Mouse (Mus musculus) liver, adult 2 months (tissue): Measurements from ENCODE around the gene Slc38a10. TPM values are rescaled to one million over a fixed set of nuclear protein-coding genes. Genes with fewer than 3 reads are reported as not detected.

ENCODE experiments used
- DNase-seq: peaks from one replicate; pipeline ENCODE4 v3.0.0-alpha.2; 2011; ENCODE audit warnings: low read depth, low spot score; ENCODE audit errors: extremely low read depth
- H3K27ac ChIP-seq: fragments of 200-500 bp; replicated peaks from 2 replicates; pipeline ENCODE4 v1.5.1; 2012; ENCODE audit warnings: low read depth, mild to moderate bottlenecking, control low read depth, inconsistent platforms, low read length; ENCODE audit not compliant: insufficient read depth
- H3K27me3 ChIP-seq: fragments of 200-500 bp; 2 replicates; pipeline ENCODE4 v1.6.1; 2012; ENCODE audit warnings: mild to moderate bottlenecking, moderate library complexity, low read length, inconsistent platforms; ENCODE audit not compliant: control insufficient read depth, insufficient read depth
- H3K36me3 ChIP-seq: fragments of 200-500 bp; 2 replicates; pipeline ENCODE4 v1.6.1; 2012; ENCODE audit warnings: low read length, inconsistent platforms; ENCODE audit not compliant: control insufficient read depth, insufficient read depth
- H3K4me1 ChIP-seq: fragments of 200-500 bp; 2 replicates; pipeline ENCODE4 v1.6.1; 2011; ENCODE audit warnings: low read length; ENCODE audit not compliant: control insufficient read depth, insufficient read depth
- H3K4me3 ChIP-seq: fragments of 200-500 bp; 2 replicates; pipeline ENCODE4 v1.5.1; 2011; ENCODE audit warnings: low read depth, mild to moderate bottlenecking, control low read depth, low read length, moderate library complexity; ENCODE audit not compliant: insufficient read depth
- H3K79me2 ChIP-seq: fragments of 200-500 bp; 2 replicates; pipeline ENCODE4 v1.6.1; 2012; ENCODE audit warnings: inconsistent platforms, mild to moderate bottlenecking, low read length, moderate library complexity; ENCODE audit not compliant: control insufficient read depth, insufficient read depth
- H3K9ac ChIP-seq: fragments of 200-500 bp; 2 replicates; pipeline ENCODE4 v1.6.1; 2012; ENCODE audit warnings: low read depth, mild to moderate bottlenecking, control low read depth, inconsistent platforms, low read length
- CTCF ChIP-seq: fragments of 200-500 bp; IDR thresholded peaks from 2 replicates; pipeline ENCODE4 v1.5.1; 2011; ENCODE audit warnings: low read depth, low read length, control low read depth
- POLR2A ChIP-seq: fragments of 200-500 bp; IDR thresholded peaks from 2 replicates; pipeline ENCODE4 v1.6.1; 2011; ENCODE audit warnings: low read length, control low read depth; ENCODE audit not compliant: insufficient read depth; ENCODE audit errors: extremely low read depth
- WGBS: fragments of 180-500 bp; shearing (Covaris S2); methylation state at CpG from one replicate; pipeline ENCODE4 v1.1.7; 2018; 5-methylcytosine and 5-hydroxymethylcytosine counted together
- polyA plus RNA-seq: library from polyadenylated mRNA; depleted of rRNA; stranded (reverse); fragments of >200 nt; gene quantifications from 2 replicates; pipeline ENCODE4 v1.2.3, GENCODE M21; 2012
- total RNA-seq: library from RNA; depleted of rRNA; stranded (reverse); fragments of >200 nt; gene quantifications from 2 replicates; pipeline ENCODE4 v1.2.3, GENCODE M21; 2014

Gene Slc38a10
- total and polyA plus RNA-seq, 2 experiments = 41.1 to 90.2 TPM

DNA sequence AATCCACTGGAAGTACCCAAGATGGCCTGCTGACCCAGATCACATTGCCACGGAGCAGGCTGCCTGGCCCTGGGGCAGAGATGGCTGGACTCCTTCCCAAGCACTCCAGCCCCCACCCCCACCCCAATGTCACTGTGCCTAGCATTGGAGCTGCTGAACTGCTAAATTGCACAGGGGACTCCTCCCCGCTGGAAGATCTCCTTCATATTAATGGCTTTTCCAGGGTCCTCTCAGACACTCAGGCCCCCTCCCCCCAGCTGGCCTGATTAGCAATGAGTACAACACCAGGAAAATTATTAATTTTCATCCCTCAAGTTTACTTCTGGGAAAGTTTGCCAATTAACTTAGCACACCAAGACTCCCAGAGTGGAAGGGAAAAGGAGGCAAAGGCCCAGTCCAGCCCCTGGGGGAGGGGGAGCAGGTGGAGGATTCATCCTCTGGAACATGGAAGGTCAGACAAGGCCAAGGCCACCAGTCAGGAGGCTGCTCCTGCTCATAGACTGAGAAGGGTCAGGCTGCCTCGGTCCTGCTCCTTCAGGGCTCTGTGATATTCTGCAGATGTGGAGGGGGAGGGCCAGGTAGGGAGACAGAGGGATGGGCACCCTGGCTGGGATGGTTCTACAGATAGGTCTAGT is 31.4 kb upstream of the Slc38a10 start:
- no peak for DNase-seq
- H3K27ac ChIP-seq = no peak overlapping the region
- H3K27me3 ChIP-seq = no peaks in the 10 kb centered on the region
- H3K4me1 ChIP-seq = peaks cover 10% of the 10 kb centered on the region; the same call in 1 of the 2 replicates
- H3K9ac ChIP-seq = no peak overlapping the region
- no peaks in the 10 kb centered on the region for H3K36me3 ChIP-seq
- 58% methylated on average over 3 of the region's 3 CpGs for WGBS
- no peak overlapping the region for H3K4me3 ChIP-seq
- TF ChIP-seq CTCF (no peak), POLR2A (no peak)
- peaks cover 5% of the 10 kb centered on the region; the same call in 1 of the 2 replicates for H3K79me2 ChIP-seq

- Histone ChIP-seq H3K9ac (no peak overlapping the region), H3K36me3 (no peaks in the 10 kb centered on the region), H3K27me3 (no peaks in the 10 kb centered on the region), H3K79me2 (no peaks in the 10 kb centered on the region), H3K4me1 (peaks cover 10% of the 10 kb centered on the region; the same call in 1 of the 2 replicates), H3K27ac (no peak overlapping the region), H3K4me3 (no peak overlapping the region)
- no peak for DNase-seq
- WGBS = 76% methylated on average over 3 of the region's 3 CpGs
- TF ChIP-seq CTCF (no peak), POLR2A (no peak)
Measured at GRCm38 (mm10) chr11:120181379-120181778, 30.2 kb upstream of the Slc38a10 start.

DNA sequence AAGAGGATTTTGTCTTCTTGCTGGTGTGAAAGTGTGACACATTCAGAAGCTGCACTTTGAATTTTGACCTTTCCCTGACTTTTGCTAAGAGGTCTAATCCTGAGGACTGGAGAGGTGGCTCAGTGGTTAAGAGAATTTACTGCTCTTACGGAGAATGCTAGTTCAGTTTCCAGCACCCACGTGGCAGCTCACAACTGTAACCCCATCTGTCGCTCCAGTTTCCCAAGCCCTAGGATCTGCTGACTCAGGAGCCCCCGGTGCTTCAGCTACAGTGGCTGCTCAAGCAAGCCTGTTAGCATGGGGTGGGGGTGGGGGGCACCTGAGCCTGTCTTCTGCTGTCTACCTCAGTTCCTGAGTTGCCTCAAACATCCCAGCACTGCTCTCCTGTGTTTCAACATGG is 28.2 kb upstream of the Slc38a10 start:
- H3K27me3 ChIP-seq = no peaks in the 10 kb centered on the region
- no peak for TF ChIP-seq POLR2A
- no peak for TF ChIP-seq CTCF
- peak; percentile 41 for DNase-seq
- 47% methylated on average over 4 of the region's 4 CpGs for WGBS
- no peak overlapping the region for H3K4me3 ChIP-seq
- peaks cover 9% of the 10 kb centered on the region; the same call in 1 of the 2 replicates for H3K4me1 ChIP-seq
- H3K9ac ChIP-seq = no peak overlapping the region
- H3K27ac ChIP-seq = no peak overlapping the region
- H3K36me3 ChIP-seq = no peaks in the 10 kb centered on the region
- H3K79me2 ChIP-seq = no peaks in the 10 kb centered on the region

- Histone ChIP-seq H3K27me3 (no peaks in the 10 kb centered on the region), H3K36me3 (no peaks in the 10 kb centered on the region), H3K79me2 (no peaks in the 10 kb centered on the region), H3K4me1 (no peaks in the 10 kb centered on the region), H3K4me3 (no peak overlapping the region), H3K9ac (no peak overlapping the region), H3K27ac (no peak overlapping the region)
- WGBS = 90% methylated on average over 4 of the region's 4 CpGs
- no peak for DNase-seq
- no peak for TF ChIP-seq CTCF
- TF ChIP-seq POLR2A = no peak
Measured at GRCm38 (mm10) chr11:120175948-120176347, 24.8 kb upstream of the Slc38a10 start.

- no peaks in the 10 kb centered on the region for H3K36me3 ChIP-seq
- H3K4me1 ChIP-seq = no peaks in the 10 kb centered on the region
- DNase-seq = no peak
- no peak overlapping the region for H3K9ac ChIP-seq
- no peaks in the 10 kb centered on the region for H3K27me3 ChIP-seq
- WGBS = 87% methylated on average over 14 of the region's 14 CpGs
- H3K27ac ChIP-seq = no peak overlapping the region
- TF ChIP-seq POLR2A (no peak), CTCF (no peak)
- H3K79me2 ChIP-seq = no peaks in the 10 kb centered on the region
- no peak overlapping the region for H3K4me3 ChIP-seq
Measured at GRCm38 (mm10) chr11:120173213-120173612, 22.1 kb upstream of the Slc38a10 start.

DNA sequence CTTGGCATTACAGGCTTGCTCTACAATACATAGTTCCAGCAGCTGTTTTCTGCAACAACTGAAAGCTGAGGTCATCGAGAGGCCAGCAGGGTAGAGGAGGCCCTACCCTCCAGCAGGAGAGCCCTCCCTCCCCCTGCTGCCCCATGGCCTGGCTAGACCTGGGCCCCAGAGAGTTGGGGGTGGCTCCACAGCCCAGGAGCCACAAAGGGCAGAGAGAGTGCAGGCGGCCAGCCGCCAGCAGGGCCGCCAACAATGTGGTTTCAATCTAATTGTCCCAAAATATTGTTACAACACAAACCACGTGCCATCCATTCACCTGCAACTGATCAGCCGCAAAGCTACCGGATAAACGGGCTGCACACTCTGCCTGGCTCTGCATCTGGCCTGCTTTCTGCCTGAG is 20.0 kb upstream of the Slc38a10 start:
- Histone ChIP-seq H3K9ac (no peak overlapping the region), H3K79me2 (no peaks in the 10 kb centered on the region), H3K4me3 (no peak overlapping the region), H3K4me1 (no peaks in the 10 kb centered on the region), H3K27me3 (no peaks in the 10 kb centered on the region), H3K27ac (no peak overlapping the region), H3K36me3 (no peaks in the 10 kb centered on the region)
- DNase-seq = no peak
- TF ChIP-seq POLR2A = no peak
- TF ChIP-seq CTCF = no peak
- 82% methylated on average over 8 of the region's 8 CpGs for WGBS
